Mouse (Mus musculus) yolk sac, embryonic 10.5 days (tissue): ENCODE measurements at regions not wholly inside any gene's neighbourhood (a gene's known extent, or its start where the extent isn't known, plus 50 kb on each side); places are given as distances from the start of the nearest gene placed in this dataset.

Experiments used
- DNase-seq: peaks from one replicate; pipeline ENCODE4 v3.0.0-alpha.2; 2017; ENCODE audit warnings: low spot score

DNA sequence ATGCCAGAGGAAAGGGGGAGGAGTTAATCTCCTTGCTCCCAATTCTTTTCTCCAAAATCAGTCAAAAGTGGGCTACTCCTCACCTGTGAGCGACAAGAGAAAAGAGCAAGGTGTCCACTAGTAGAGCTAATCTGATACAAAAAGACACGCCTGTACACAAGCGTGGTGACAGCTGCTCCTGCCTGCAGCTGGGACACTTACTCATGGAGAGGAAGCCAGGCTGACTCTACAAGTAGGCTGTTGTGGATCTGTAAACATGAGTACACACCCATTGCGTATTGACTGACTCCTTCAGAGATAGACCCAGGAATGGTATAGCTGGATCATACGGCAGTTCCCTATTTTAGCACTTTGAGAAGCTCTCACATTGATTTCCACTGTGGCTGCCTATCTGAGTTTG, 129.7 kb downstream of the Nuak1 start:
- no peak for DNase-seq

DNA sequence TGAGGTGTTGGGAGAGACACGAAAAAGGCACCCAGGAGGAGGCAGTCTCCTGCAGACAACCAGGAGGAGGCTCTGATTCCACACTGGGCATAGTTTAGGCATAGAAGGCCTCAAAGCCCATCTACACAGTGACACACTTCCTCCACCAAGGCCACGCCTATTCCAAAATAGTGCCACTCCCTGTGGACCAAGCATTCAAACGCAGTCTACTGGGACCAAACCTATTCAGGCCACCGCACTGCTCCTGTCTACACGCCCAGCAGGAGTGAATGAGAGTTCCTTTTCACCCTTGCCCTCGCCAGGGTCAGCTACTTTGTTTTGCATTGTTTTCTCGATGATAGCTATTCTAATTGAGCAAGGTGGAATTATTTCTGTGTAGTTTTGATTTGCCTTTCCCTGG, 127.7 kb downstream of the Nuak1 start:
- DNase-seq: no peak

DNA sequence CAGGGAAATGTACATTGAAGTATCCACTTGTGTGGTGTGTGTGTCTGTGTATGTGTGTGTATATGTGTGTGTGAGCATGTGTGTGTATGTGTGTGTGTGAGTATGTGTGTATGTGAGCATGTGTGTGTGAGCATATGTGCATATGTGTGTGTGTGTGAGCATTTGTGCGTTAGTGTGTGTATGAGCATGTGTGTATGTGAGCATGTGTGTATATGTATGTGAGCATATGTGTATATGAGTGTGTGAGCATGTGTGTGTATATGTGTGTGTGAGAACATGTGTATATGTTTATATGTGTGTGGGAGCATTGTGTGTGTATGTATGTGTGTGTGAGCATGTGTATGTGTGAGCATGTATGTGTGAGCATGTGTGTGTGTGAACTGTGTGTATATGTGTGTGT, 123.5 kb downstream of the Nuak1 start:
- no peak for DNase-seq

DNA sequence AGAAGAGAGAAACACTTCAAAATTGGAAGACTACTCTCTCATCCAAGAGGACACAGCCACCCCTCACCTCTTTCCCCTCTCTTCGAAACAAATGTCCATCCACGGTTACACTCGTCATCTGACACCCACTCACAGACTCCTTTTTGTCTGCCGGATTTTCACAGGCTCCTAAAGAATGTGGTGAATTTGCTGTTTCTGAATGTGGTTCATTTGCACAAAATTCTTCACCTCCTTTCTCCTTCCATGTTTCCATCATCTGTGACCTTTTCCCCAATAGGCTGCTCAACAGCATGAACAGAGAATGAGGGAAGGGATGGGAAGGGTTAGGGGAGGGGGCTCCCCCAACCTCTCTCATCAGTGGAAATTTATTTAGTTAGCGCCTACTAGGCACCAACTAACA, 122.4 kb downstream of the Nuak1 start:
- no peak for DNase-seq
